14 mouse cellular contexts compared by ENCODE assay signal in the genomic region with DNA sequence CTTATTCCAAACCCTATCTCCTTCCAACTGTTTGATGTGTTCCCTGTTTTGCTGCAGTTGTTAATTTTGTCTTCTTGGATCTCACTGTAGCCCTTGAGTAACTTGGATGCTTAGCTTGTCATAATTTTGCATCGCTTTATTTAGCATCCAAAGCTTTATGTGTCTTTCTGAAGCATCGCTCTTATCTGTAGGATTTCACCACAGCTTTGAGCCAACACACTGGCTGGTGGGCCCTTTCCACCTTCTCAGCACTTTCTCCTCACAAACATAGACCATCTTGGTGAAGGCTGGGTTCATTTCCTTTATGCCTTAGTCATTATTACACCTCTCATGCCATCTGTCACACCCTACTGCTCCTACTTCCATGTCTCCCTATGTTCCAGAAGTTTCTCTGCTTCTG.
DNase-seq lines count a peak whose midpoint lies in the region.
"Had no signal": no experiment of that assay in that cellular context is flagged by ENCODE, and none has a peak within 500 bp of the region (broad histone marks: within the 10 kb centered on the region; RNA-seq: fewer than 3 reads in every experiment).

No protein-coding gene starts in this region.

- intact Hi-C loops in left cerebral cortex, postnatal 36 days (cut with DNase I): no loop called here

- peak; percentile 44 to 63 for DNase-seq in frontal cortex, adult 2 months (ENCODE audit: extremely low spot score in 1 of 2, low spot score in 1 of 2)
- DNase-seq in frontal cortex, postnatal 25 days (ENCODE audit: low spot score in 2 of 2): no peak
- peak; percentile 67 for DNase-seq in brain, adult 2 months (ENCODE audit: low read depth, low spot score)
- DNase-seq in left cerebral cortex, adult 8-10 months (ENCODE audit: low spot score in 2 of 2): peak; percentile 4 to 56
- peak; percentile 11 to 23 for DNase-seq in left cerebral cortex, postnatal 36 days (ENCODE audit: low spot score in 2 of 2)
- no peak for DNase-seq in thymus, postnatal 0 days (ENCODE audit: low spot score)
- DNase-seq in gastrocnemius, postnatal 25 days: no peak
- no peak for DNase-seq in adipocyte (ENCODE audit: low spot score)
- DNase-seq: adrenal gland, adult 2 months; adrenal gland, postnatal 25 days; cerebellum, adult 11 months; cerebellum, adult 8-10 months; cerebellum, postnatal 25 days; gastrocnemius, postnatal 14 days had no signal

Comparison
In these comparisons a context has a peak if more than half of its experiments do, and no peak if none do; other contexts are left out.
1. DNase-seq: peak in frontal cortex, adult 2 months (2 of 2), brain, adult 2 months (single experiment), left cerebral cortex, adult 8-10 months (2 of 2) and left cerebral cortex, postnatal 36 days (2 of 2); none in frontal cortex, postnatal 25 days (0 of 2), thymus, postnatal 0 days (single experiment), gastrocnemius, postnatal 25 days (single experiment) and adipocyte (single experiment).